Mouse (Mus musculus): ENCODE results near the gene Cyp2c23.

Gene Cyp2c23

GRCm38 (mm10) chr19:43976661-43977060 lies 52.3 kb downstream of the Cyp2c23 start:
- ATAC-seq (ENCODE audit: insufficient number of reproducible peaks, low FRiP score, low TSS enrichment), result no peak

- ATAC-seq (ENCODE audit: insufficient number of reproducible peaks, low FRiP score, low TSS enrichment), result no peak
Observed at GRCm38 (mm10) chr19:43974221-43974620, 54.8 kb downstream of the Cyp2c23 start.

GRCm38 (mm10) chr19:43973711-43974110 lies 55.3 kb downstream of the Cyp2c23 start:
- no peak for ATAC-seq (ENCODE audit: insufficient number of reproducible peaks, low FRiP score, low TSS enrichment)

GRCm38 (mm10) chr19:43972129-43972528 lies 56.9 kb downstream of the Cyp2c23 start:
- no peak for ATAC-seq (ENCODE audit: insufficient number of reproducible peaks, low FRiP score, low TSS enrichment)

GRCm38 (mm10) chr19:43968436-43969026 lies 60.5 kb downstream of the Cyp2c23 start:
- no peak for ATAC-seq (ENCODE audit: insufficient number of reproducible peaks, low FRiP score, low TSS enrichment)

- no peak for ATAC-seq (ENCODE audit: insufficient number of reproducible peaks, low FRiP score, low TSS enrichment)
Observed at GRCm38 (mm10) chr19:43966481-43966880, 62.5 kb downstream of the Cyp2c23 start.

GRCm38 (mm10) chr19:43965496-43966085 lies 63.4 kb downstream of the Cyp2c23 start:
- ATAC-seq (ENCODE audit: insufficient number of reproducible peaks, low FRiP score, low TSS enrichment), result no peak

GRCm38 (mm10) chr19:43962795-43963194 lies 66.2 kb downstream of the Cyp2c23 start:
- no peak for ATAC-seq (ENCODE audit: insufficient number of reproducible peaks, low FRiP score, low TSS enrichment)

- no peak for ATAC-seq (ENCODE audit: insufficient number of reproducible peaks, low FRiP score, low TSS enrichment)
Observed at GRCm38 (mm10) chr19:43961185-43961584, 67.8 kb downstream of the Cyp2c23 start.

GRCm38 (mm10) chr19:43960014-43960413 lies 69.0 kb downstream of the Cyp2c23 start:
- ATAC-seq (ENCODE audit: insufficient number of reproducible peaks, low FRiP score, low TSS enrichment), result no peak

GRCm38 (mm10) chr19:43959162-43959561 lies 69.8 kb downstream of the Cyp2c23 start:
- ATAC-seq (ENCODE audit: insufficient number of reproducible peaks, low FRiP score, low TSS enrichment), result 0 out of 2 replicates have a peak, but pooled peaks have one; percentile 26

- no peak for ATAC-seq (ENCODE audit: insufficient number of reproducible peaks, low FRiP score, low TSS enrichment)
Observed at GRCm38 (mm10) chr19:43957881-43958280, 71.1 kb downstream of the Cyp2c23 start.

- ATAC-seq (ENCODE audit: insufficient number of reproducible peaks, low FRiP score, low TSS enrichment), result no peak
Observed at GRCm38 (mm10) chr19:43957402-43957801, 71.6 kb downstream of the Cyp2c23 start.

GRCm38 (mm10) chr19:43955266-43955665 lies 73.7 kb downstream of the Cyp2c23 start:
- ATAC-seq (ENCODE audit: insufficient number of reproducible peaks, low FRiP score, low TSS enrichment), result no peak

Measured in cerebellum, adult (tissue).